Mouse (Mus musculus) megakaryocyte progenitor cell, adult 5-6 weeks (primary cell): Measurements from ENCODE around the gene Fam240b. TPM values are rescaled to one million over a fixed set of nuclear protein-coding genes. Genes with fewer than 3 reads are reported as not detected.

Source experiments
- ATAC-seq: replicated peaks from 2 replicates; pipeline ENCODE4 v1.8.0; 2016; ENCODE audit warnings: mild to moderate bottlenecking, moderate TSS enrichment, inconsistent platforms; ENCODE audit not compliant: poor library complexity
- total RNA-seq, 2 experiments: library from RNA; stranded (forward) in 1 of 2; stranded (reverse) in 1 of 2; fragments of 157-497, 149-512 nt in 1 of 2; fragments of 200-1000 nt in 1 of 2; gene quantifications; 2 replicates each; pipeline versions ENCODE4 v1.2.3 to v1.2.4; 2015 to 2017

The Fam240b gene
- total RNA-seq, 2 experiments from 2014 or later: not detected

DNA sequence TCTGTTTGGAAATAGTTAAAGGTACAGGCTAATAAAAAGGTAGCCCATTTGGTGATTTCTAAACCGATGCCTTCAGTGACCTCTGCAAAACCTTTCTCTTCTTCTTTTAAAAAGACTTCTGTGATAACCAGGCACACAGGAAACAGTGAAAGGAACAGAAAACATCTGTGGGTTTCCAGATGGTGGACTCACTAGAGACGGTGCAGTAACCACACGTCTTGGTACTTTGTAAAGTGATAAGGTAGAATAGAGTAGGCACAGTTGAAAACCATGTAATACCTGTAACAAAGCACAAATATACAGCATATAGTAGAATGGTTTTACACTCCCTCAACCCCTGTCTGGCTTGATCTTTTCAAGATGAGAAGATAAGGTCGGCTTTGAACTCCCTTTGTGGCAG lies 57.0 kb downstream of the Fam240b start:
- ATAC-seq: peak; percentile 46; the same call in 1 of the 2 replicates

GRCm38 (mm10) chr13:64439471-64439870 lies 58.1 kb downstream of the Fam240b start:
- ATAC-seq: no peak

- ATAC-seq: peak; percentile 90
Observed at GRCm38 (mm10) chr13:64438863-64439452, 58.6 kb downstream of the Fam240b start.

DNA sequence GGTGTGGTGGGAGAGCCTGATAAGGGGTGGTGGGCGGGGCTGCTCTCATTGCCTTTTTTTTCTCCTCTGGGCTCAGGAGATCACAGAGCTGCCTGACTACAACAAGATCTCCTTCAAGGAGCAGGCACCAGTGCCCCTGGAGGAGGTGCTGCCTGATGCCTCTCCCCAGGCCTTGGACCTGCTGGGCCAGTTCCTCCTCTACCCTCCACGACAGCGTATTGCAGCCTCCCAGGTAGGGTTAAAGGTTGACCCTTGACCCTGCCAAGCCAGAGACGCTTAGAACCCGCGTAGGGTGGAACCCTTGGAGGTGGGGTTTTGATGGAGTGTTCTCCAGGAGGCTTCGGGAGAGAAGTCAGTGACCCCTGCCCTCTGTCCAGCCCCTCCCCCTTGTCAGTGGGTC lies 59.8 kb downstream of the Fam240b start:
- ATAC-seq: no peak

- peak; percentile 84 for ATAC-seq
Observed at GRCm38 (mm10) chr13:64432017-64432995, 65.3 kb downstream of the Fam240b start, which contains the start of gene Cdk20. Gene Cdk20, plus strand, starts transcription at chr13:64432314.

Other genes with a start within 250 kb of the Fam240b start
- 1.6 and 1.9 TPM in 2 replicates for gene Cdc14b, start 222.5 kb downstream of the Fam240b start, total RNA-seq (2015)
- 0.74 and 2.4 TPM in 2 replicates for gene Cdc14b, start 222.5 kb downstream of the Fam240b start, total RNA-seq (2017)
- gene Aaed1, start 185.1 kb downstream of the Fam240b start, total RNA-seq (2015): 19.6 and 20.3 TPM in 2 replicates
- 33.1 and 42.4 TPM in 2 replicates for gene Aaed1, start 185.1 kb downstream of the Fam240b start, total RNA-seq (2017)
- 30.9 and 31.8 TPM in 2 replicates for gene Ctsl, start 126.9 kb downstream of the Fam240b start, total RNA-seq (2015)
- gene Ctsl, start 126.9 kb downstream of the Fam240b start, total RNA-seq (2017): 35.4 and 40.8 TPM in 2 replicates
- gene Cdk20, start 65.5 kb downstream of the Fam240b start, total RNA-seq (2015): 0.44 and 3.3 TPM in 2 replicates
- 1.7 and 2.7 TPM in 2 replicates for gene Cdk20, start 65.5 kb downstream of the Fam240b start, total RNA-seq (2017)